Mouse (Mus musculus): Measurements from ENCODE around the gene Grid1.

- TF ChIP-seq POLR2A (IDR thresholded peaks at IDR 0.05; ENCODE audit: low read depth, low read length) (no peak), CTCF (IDR thresholded peaks at IDR 0.05; ENCODE audit: borderline replicate concordance, insufficient read depth, low read length) (no peak)
Observed at GRCm38 (mm10) chr14:35197371-35197770, 377.5 kb downstream of the Grid1 start.

Measured in embryonic fibroblast, embryonic 13.5 days (primary cell).